Mouse (Mus musculus) liver, embryonic 15.5 days (tissue): Measurements from ENCODE around the gene Depdc7. TPM values are rescaled to one million over a fixed set of nuclear protein-coding genes. Genes with fewer than 3 reads are reported as not detected.

Source experiments
- ATAC-seq: fragments of 200-750 bp; cut with Nextera tagmentation; 2 replicates; pipeline ENCODE4 v1.8.0; 2017; ENCODE audit warnings: moderate number of reproducible peaks, mild to moderate bottlenecking, moderate library complexity; ENCODE audit not compliant: insufficient read depth
- H3K27ac ChIP-seq: fragments of 300-500 bp; sonication (generic); replicated peaks from 2 replicates; pipeline ENCODE4 v1.5.1; 2015; ENCODE audit warnings: mild to moderate bottlenecking, inconsistent platforms
- H3K27me3 ChIP-seq: fragments of 300-500 bp; sonication (generic); 2 replicates; pipeline ENCODE4 v1.6.1; 2015; ENCODE audit warnings: mild to moderate bottlenecking, inconsistent platforms
- H3K36me3 ChIP-seq: fragments of 300-500 bp; sonication (generic); replicated peaks from 2 replicates; pipeline ENCODE4 v1.6.1; 2015; ENCODE audit warnings: moderate library complexity, mild to moderate bottlenecking, inconsistent platforms
- H3K4me1 ChIP-seq: fragments of 300-500 bp; sonication (generic); replicated peaks from 2 replicates; pipeline ENCODE4 v1.6.1; 2015; ENCODE audit warnings: inconsistent platforms
- H3K4me2 ChIP-seq: fragments of 300-500 bp; sonication (generic); 2 replicates; pipeline ENCODE4 v1.6.1; 2015; ENCODE audit warnings: moderate library complexity, mild to moderate bottlenecking, inconsistent platforms
- H3K4me3 ChIP-seq: fragments of 300-500 bp; sonication (generic); replicated peaks from 2 replicates; pipeline ENCODE4 v1.5.1; 2015; ENCODE audit warnings: mild to moderate bottlenecking, inconsistent platforms
- H3K9ac ChIP-seq: fragments of 300-500 bp; sonication (generic); 2 replicates; pipeline ENCODE4 v1.6.1; 2015; ENCODE audit warnings: moderate library complexity, mild to moderate bottlenecking, inconsistent platforms
- H3K9me3 ChIP-seq: fragments of 300-500 bp; sonication (generic); replicated peaks from 2 replicates; pipeline ENCODE4 v1.6.1; 2016; ENCODE audit warnings: inconsistent platforms
- WGBS: fragments of 180-500 bp; shearing (Covaris S2); methylation state at CpG from one replicate; pipeline ENCODE4 v1.1.7; 2015; ENCODE audit warnings: mixed read lengths; ENCODE audit not compliant: insufficient replicate concordance; 5-methylcytosine and 5-hydroxymethylcytosine counted together
- polyA plus RNA-seq: library from polyadenylated mRNA; unstranded; fragments of >200 nt; fragmentation: Nextera tagmentation; extraction: Ambion mirVana; gene quantifications from 2 replicates; pipeline ENCODE4 v1.2.1, GENCODE M21; 2015

Gene Depdc7
- polyA plus RNA-seq, 1 experiment from 2014 or later: 12.7 TPM

- Histone ChIP-seq H3K27ac (no peak overlapping the region), H3K27me3 (peaks cover 45% of the 10 kb centered on the region), H3K4me1 (0 out of 2 replicates have a peak, but pooled peaks cover 4% of the 10 kb centered on the region), H3K36me3 (no peaks in the 10 kb centered on the region), H3K4me3 (peak overlapping the region; percentile 63), H3K4me2 (peak overlapping the region; percentile 76), H3K9ac (no peak overlapping the region), H3K9me3 (no peaks in the 10 kb centered on the region)
- WGBS: 48% methylated on average over 7 of the region's 7 CpGs
- no peak for ATAC-seq
These were observed 1.5 kb downstream of the Depdc7 start for GRCm38 (mm10) chr2:104741015-104741758.

- no peak for ATAC-seq
- Histone ChIP-seq H3K4me1 (0 out of 2 replicates have a peak, but pooled peaks cover 6% of the 10 kb centered on the region), H3K9me3 (no peaks in the 10 kb centered on the region), H3K27ac (no peak overlapping the region), H3K4me3 (no peak overlapping the region; the same call in 1 of the 2 replicates), H3K36me3 (no peaks in the 10 kb centered on the region), H3K27me3 (peaks cover 45% of the 10 kb centered on the region), H3K4me2 (peak overlapping the region; percentile 76), H3K9ac (no peak overlapping the region)
- 64% methylated on average over 7 of the region's 7 CpGs for WGBS
These were observed 2.3 kb downstream of the Depdc7 start for GRCm38 (mm10) chr2:104740248-104740949.

DNA sequence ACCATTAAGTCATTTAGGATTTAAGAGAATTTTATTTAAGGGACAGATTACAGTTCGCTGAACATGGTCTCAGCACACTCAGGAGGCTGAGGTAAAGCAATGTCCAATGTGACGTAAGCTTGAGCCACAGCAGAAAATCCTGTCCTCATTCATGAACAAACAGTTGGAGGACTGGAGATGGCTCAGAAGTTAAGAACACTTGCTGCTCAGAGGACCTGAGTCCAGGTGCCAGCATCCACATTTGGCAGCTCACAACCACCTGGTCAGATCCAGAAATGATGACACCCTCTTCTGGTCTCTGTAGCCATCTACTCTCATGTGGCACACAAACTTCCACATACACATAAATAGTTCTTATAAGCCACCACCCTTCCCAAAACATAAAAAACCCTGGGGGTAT, 3.0 kb downstream of the Depdc7 start:
- WGBS: 64% methylated on average over 2 of the region's 2 CpGs
- no peak overlapping the region for H3K27ac ChIP-seq
- no peak for ATAC-seq

DNA sequence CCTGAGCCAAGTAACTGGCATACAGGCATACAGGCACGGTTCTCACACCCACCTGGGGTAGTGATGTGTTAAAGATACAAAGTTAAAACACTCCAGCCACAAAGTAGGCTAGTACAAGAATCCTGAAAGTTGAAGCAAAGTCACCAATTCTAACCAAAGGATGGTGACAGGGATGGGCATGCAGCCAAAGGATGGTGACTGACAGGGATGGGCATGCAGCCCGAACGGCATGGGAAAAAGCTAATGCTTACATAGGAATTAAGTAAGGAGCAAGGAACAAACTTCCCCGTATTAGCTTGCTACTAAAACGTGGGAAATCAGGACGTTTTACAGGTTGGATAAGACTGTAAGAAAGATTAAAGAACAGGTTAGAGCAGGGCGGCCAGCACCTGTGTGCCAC, 6.4 kb downstream of the Depdc7 start:
- Histone ChIP-seq H3K4me1 (0 out of 2 replicates have a peak, but pooled peaks cover 3% of the 10 kb centered on the region), H3K9ac (no peak overlapping the region), H3K27ac (no peak overlapping the region), H3K27me3 (peaks cover 8% of the 10 kb centered on the region), H3K36me3 (no peaks in the 10 kb centered on the region), H3K4me3 (no peak overlapping the region), H3K4me2 (no peak overlapping the region), H3K9me3 (no peaks in the 10 kb centered on the region)
- ATAC-seq: no peak
- WGBS: 58% methylated on average over 7 of the region's 7 CpGs

More for the DNA sequence above, 3.0 kb downstream of the Depdc7 start:
- Histone ChIP-seq H3K36me3 (no peaks in the 10 kb centered on the region), H3K4me1 (0 out of 2 replicates have a peak, but pooled peaks cover 6% of the 10 kb centered on the region), H3K9ac (no peak overlapping the region), H3K4me2 (no peak overlapping the region), H3K27me3 (peaks cover 40% of the 10 kb centered on the region), H3K4me3 (no peak overlapping the region), H3K9me3 (no peaks in the 10 kb centered on the region)

- Histone ChIP-seq H3K4me3 (no peak overlapping the region), H3K4me1 (0 out of 2 replicates have a peak, but pooled peaks cover 3% of the 10 kb centered on the region), H3K27ac (no peak overlapping the region; the same call in 1 of the 2 replicates), H3K4me2 (no peak overlapping the region; the same call in 1 of the 2 replicates), H3K36me3 (no peaks in the 10 kb centered on the region; the same call in 1 of the 2 replicates), H3K9me3 (no peaks in the 10 kb centered on the region), H3K9ac (no peak overlapping the region), H3K27me3 (no peaks in the 10 kb centered on the region)
- no peak for ATAC-seq
- 48% methylated on average over 7 of the region's 7 CpGs for WGBS
These were observed 10.0 kb downstream of the Depdc7 start for GRCm38 (mm10) chr2:104732562-104733256.

GRCm38 (mm10) chr2:104732033-104732444, 10.6 kb downstream of the Depdc7 start:
- Histone ChIP-seq H3K27ac (no peak overlapping the region), H3K27me3 (no peaks in the 10 kb centered on the region), H3K4me1 (0 out of 2 replicates have a peak, but pooled peaks cover 3% of the 10 kb centered on the region), H3K9ac (no peak overlapping the region), H3K36me3 (no peaks in the 10 kb centered on the region; the same call in 1 of the 2 replicates), H3K9me3 (no peaks in the 10 kb centered on the region), H3K4me3 (no peak overlapping the region), H3K4me2 (peak overlapping the region; percentile 29; the same call in 1 of the 2 replicates)
- 52% methylated on average over 9 of the region's 9 CpGs for WGBS
- ATAC-seq: no peak

DNA sequence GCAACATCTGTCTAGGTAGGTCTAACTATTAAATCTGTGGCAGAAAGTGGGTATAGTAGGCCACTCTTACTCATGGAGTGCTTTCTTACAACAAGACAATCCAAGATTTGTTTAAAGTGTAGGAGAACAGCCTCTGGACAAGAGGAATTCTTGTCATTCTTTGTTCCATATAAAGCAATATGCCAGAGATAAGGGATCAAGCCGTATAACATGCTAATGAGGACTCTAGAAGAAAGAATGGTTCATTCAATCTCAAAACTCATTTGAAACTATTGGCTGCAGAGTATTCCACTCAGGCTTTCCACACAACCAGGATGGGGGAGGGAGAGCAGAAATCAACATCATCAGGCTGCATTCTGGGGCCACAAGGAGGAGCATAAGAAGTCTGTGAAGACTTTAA, 15.3 kb downstream of the Depdc7 start:
- no peak overlapping the region for H3K27ac ChIP-seq
- no peak overlapping the region for H3K4me2 ChIP-seq
- no peaks in the 10 kb centered on the region for H3K9me3 ChIP-seq
- H3K36me3 ChIP-seq: no peaks in the 10 kb centered on the region; the same call in 1 of the 2 replicates
- H3K4me3 ChIP-seq: no peak overlapping the region
- no peak for ATAC-seq
- H3K4me1 ChIP-seq: no peaks in the 10 kb centered on the region
- H3K9ac ChIP-seq: no peak overlapping the region
- H3K27me3 ChIP-seq: no peaks in the 10 kb centered on the region
- 58% methylated on average over 1 of the region's 1 CpGs for WGBS

- Histone ChIP-seq H3K4me2 (no peak overlapping the region), H3K27ac (no peak overlapping the region), H3K27me3 (no peaks in the 10 kb centered on the region), H3K36me3 (no peaks in the 10 kb centered on the region), H3K9me3 (no peaks in the 10 kb centered on the region), H3K4me3 (no peak overlapping the region), H3K4me1 (no peaks in the 10 kb centered on the region; the same call in 1 of the 2 replicates), H3K9ac (no peak overlapping the region)
- 58% methylated on average over 3 of the region's 3 CpGs for WGBS
- no peak for ATAC-seq
These were observed 20.7 kb downstream of the Depdc7 start for GRCm38 (mm10) chr2:104722021-104722420.

DNA sequence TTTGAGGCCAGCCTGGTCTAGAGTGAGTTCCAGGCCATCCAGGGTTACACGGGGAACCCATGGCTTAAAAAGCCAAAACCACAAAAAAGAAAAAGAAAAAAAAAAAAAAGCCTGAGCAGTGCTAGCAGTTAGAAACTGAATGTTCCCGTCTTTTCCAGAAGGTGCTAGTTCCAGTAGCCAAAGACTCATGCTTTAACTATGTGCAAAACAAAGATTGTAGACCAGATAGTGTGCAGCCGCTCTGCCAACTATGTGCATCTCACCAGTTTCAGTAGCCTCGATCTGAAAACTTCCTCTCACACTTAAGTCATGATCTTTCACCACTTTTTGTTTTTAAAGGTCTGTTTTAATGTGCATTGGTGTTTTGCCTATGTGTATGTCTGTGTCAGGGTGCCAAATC, 24.9 kb downstream of the Depdc7 start:
- Histone ChIP-seq H3K9me3 (no peaks in the 10 kb centered on the region), H3K27me3 (peaks cover 11% of the 10 kb centered on the region), H3K4me1 (peaks cover under 1% of the 10 kb centered on the region; the same call in 1 of the 2 replicates), H3K27ac (no peak overlapping the region), H3K9ac (no peak overlapping the region), H3K4me3 (no peak overlapping the region), H3K36me3 (no peaks in the 10 kb centered on the region), H3K4me2 (no peak overlapping the region)
- no peak for ATAC-seq
- 43% methylated on average over 4 of the region's 4 CpGs for WGBS

DNA sequence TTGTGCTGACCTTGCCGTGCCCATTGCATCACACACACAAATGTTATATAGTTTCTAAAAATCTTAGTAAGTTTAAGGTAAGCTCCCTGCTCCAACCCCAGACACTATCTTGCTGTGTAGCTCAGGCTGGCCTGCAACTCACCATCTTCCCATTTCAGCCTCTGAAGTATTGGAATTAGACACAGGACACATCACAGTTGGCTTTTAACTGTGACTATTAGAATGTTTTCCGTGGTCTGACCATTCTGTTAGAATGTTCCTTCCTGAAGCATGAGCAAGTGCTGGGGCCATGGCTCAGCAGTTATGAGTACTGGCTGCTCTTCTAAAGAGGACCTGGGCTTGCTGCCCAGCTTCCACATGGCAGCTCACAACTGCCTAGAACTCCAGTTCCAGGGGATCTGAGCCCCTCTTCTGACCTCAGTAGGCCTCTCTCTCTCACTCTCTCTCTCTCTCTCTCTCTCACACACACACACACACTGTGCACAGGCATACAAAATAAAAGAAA, 25.4 kb downstream of the Depdc7 start:
- Histone ChIP-seq H3K9ac (no peak overlapping the region), H3K4me2 (no peak overlapping the region), H3K4me3 (no peak overlapping the region), H3K9me3 (no peaks in the 10 kb centered on the region), H3K27ac (no peak overlapping the region), H3K4me1 (peaks cover 6% of the 10 kb centered on the region; the same call in 1 of the 2 replicates), H3K36me3 (no peaks in the 10 kb centered on the region), H3K27me3 (peaks cover 16% of the 10 kb centered on the region)
- ATAC-seq: no peak
- 67% methylated on average over 2 of the region's 2 CpGs for WGBS
